Mouse (Mus musculus): ENCODE measurements around the gene Taf4. TPM values are rescaled to one million over a fixed set of nuclear protein-coding genes. Genes with fewer than 3 reads are reported as not detected.

The Taf4 gene
- polyA plus RNA-seq, 1 experiment from 2014 or later, result 3.1 TPM

DNA sequence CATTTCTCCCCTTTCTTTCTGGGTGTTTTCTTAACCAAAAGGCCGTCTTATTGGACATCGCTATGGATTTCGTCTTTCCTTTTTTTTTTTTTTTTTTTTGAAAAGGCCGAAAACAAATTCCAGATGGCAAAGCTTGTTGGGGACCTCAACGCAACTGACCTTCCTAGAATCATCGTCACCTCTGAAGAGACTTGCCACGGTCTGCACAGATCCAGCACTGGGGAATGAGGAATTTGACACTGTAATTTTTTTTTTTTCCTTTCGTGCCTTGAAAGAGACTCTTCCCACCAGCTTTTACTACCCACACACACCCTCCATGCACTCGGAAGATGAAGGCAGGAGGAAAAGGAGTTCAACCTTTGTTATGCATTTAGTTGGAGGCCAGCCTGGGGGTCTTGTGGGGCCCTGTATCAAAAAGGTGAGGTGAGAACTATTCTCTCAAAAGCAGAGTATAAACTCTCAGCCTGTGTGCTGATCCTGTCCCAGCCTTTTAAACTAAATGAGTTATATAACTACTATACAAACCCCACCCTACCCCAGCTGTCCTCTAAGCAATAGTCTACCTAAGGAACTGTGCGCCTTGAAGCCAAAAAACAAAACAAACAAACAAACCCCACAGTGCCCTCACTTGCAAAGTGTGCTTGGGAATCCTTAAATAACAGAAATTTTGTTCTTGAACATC lies 1.0 kb upstream of the Taf4 start:
- H3K9ac ChIP-seq, result peak overlapping the region; percentile 85; the same call in 1 of the 2 replicates
- H3K9me3 ChIP-seq, result no peaks in the 10 kb centered on the region
- peaks cover 21% of the 10 kb centered on the region for H3K4me1 ChIP-seq (replicated peaks)
- peak overlapping the region; percentile 93; the same call in 1 of the 2 replicates for H3K27ac ChIP-seq
- no peaks in the 10 kb centered on the region for H3K36me3 ChIP-seq
- H3K27me3 ChIP-seq (replicated peaks), result no peaks in the 10 kb centered on the region
- peak overlapping the region; percentile 90 for H3K4me3 ChIP-seq (replicated peaks)
- H3K4me2 ChIP-seq (replicated peaks), result peak overlapping the region; percentile 76
- WGBS, result 8% methylated on average over 10 of the region's 10 CpGs
- no peak for ATAC-seq

- H3K27me3 ChIP-seq (replicated peaks), result no peaks in the 10 kb centered on the region
- peaks cover 24% of the 10 kb centered on the region for H3K4me1 ChIP-seq (replicated peaks)
- H3K4me3 ChIP-seq (replicated peaks), result peak overlapping the region; percentile 90
- WGBS, result 0% methylated on average over 42 of the region's 54 CpGs
- ATAC-seq, result peak; percentile 49; the same call in 1 of the 2 replicates
- peak overlapping the region; percentile 81 for H3K9ac ChIP-seq
- H3K9me3 ChIP-seq, result no peaks in the 10 kb centered on the region
- H3K27ac ChIP-seq, result peak overlapping the region; percentile 88
- no peaks in the 10 kb centered on the region for H3K36me3 ChIP-seq
- H3K4me2 ChIP-seq (replicated peaks), result peak overlapping the region; percentile 94
These were observed 185 bp downstream of the Taf4 start for GRCm38 (mm10) chr2:179976295-179976627.

- WGBS, result 2% methylated on average over 10 of the region's 82 CpGs
- no peak for ATAC-seq
- peaks cover 24% of the 10 kb centered on the region for H3K4me1 ChIP-seq (replicated peaks)
- H3K9me3 ChIP-seq, result no peaks in the 10 kb centered on the region
- no peaks in the 10 kb centered on the region for H3K36me3 ChIP-seq
- peak overlapping the region; percentile 94 for H3K4me2 ChIP-seq (replicated peaks)
- peak overlapping the region; percentile 81 for H3K9ac ChIP-seq
- no peak overlapping the region for H3K27ac ChIP-seq
- H3K27me3 ChIP-seq (replicated peaks), result no peaks in the 10 kb centered on the region
- H3K4me3 ChIP-seq (replicated peaks), result peak overlapping the region; percentile 90
These were observed 595 bp downstream of the Taf4 start for GRCm38 (mm10) chr2:179975851-179976250.

DNA sequence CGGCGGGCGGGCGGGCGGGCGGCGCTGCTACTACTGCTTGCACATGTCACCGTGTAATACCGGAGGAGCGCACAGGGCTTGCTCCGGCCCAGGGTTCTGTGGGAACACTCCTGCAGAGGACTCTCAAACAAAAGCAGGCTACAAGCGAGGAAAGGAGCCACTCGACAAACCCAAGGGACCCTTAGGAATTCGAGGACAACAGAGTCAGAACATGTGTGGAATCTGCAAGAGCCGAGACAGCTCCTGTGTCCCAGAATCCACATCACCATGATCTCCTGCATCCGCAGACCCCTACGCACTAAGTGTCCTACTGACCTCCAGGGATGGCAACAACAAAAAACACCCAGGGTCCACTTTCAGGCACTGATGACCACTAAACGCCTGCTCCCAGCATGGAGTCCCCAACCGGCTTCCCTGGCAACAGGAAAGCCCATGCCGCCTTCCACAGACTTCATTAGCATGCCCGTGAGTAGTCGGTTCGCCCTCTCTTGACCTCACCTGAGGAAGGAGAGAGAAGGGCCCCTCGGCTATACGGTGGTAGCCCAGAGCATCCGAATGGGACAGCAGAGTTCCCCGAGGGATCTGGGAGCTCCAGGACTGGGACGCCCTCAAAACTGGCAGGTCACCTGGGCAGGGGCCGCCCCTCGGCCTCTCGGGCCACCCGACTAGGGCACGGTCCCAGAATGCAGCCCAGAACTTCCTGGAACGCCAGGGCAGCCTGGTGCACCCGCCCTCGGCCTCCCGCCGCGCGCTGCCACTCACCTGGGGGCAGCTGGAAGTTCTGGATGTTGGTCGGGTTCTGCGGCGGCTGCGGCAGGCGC lies 1.6 kb downstream of the Taf4 start:
- H3K4me1 ChIP-seq (replicated peaks), result peaks cover 24% of the 10 kb centered on the region
- H3K27me3 ChIP-seq (replicated peaks), result no peaks in the 10 kb centered on the region
- no peak overlapping the region for H3K27ac ChIP-seq
- H3K9ac ChIP-seq, result peak overlapping the region; percentile 54
- peak overlapping the region; percentile 94 for H3K4me2 ChIP-seq (replicated peaks)
- WGBS, result 5% methylated on average over 44 of the region's 45 CpGs
- H3K4me3 ChIP-seq (replicated peaks), result peak overlapping the region; percentile 90
- H3K9me3 ChIP-seq, result no peaks in the 10 kb centered on the region
- peak; percentile 13 for ATAC-seq
- H3K36me3 ChIP-seq, result no peaks in the 10 kb centered on the region

DNA sequence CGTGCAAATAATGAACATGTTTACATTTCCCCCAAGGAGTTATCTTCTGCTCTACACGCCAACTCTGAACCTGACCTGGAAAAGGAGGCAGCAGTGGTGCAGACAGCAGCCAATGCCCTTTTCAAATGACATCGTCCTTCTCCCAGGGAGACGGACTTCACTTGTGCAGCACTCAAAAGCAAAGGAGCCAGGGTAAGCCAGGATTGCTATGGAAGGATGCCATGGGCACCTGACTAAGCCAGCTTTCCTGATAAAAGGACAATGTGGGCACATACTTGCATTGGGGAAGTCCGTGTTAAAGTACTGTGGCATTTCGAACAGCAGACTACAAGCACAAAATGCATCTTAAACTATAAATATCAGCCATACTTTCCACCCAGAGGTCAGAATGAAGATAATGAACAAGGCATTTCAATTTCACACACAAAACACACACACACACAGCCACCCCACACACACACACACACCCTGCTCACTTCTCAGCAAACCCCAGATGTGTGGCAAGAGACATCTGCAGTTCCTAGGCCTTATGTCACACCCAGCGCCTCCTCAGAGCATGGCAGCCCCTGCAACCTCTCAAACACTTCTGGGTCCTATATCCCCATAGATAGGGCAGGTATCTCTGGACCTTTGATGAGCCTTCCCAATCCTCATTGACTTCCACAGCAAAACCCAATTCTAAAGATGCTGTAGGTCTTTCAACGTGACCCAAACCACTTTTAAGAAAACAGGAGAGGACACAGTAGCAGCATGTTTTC lies 2.4 kb downstream of the Taf4 start:
- Histone ChIP-seq H3K9me3 (no peaks in the 10 kb centered on the region), H3K4me1 (replicated peaks) (peaks cover 24% of the 10 kb centered on the region), H3K4me3 (replicated peaks) (peak overlapping the region; percentile 90), H3K4me2 (replicated peaks) (peak overlapping the region; percentile 94), H3K27ac (no peak overlapping the region), H3K36me3 (no peaks in the 10 kb centered on the region), H3K9ac (no peak overlapping the region), H3K27me3 (replicated peaks) (no peaks in the 10 kb centered on the region)
- 27% methylated on average over 8 of the region's 8 CpGs for WGBS
- ATAC-seq, result no peak

GRCm38 (mm10) chr2:179972406-179972805 lies 4.0 kb downstream of the Taf4 start:
- WGBS, result 53% methylated on average over 2 of the region's 2 CpGs
- no peak overlapping the region for H3K4me3 ChIP-seq (replicated peaks)

GRCm38 (mm10) chr2:179971891-179972290 lies 4.6 kb downstream of the Taf4 start:
- no peaks in the 10 kb centered on the region for H3K27me3 ChIP-seq (replicated peaks)
- no peak overlapping the region for H3K9ac ChIP-seq
- H3K4me2 ChIP-seq (replicated peaks), result no peak overlapping the region
- H3K36me3 ChIP-seq, result no peaks in the 10 kb centered on the region
- H3K4me1 ChIP-seq (replicated peaks), result peaks cover 27% of the 10 kb centered on the region
- 75% methylated on average over 2 of the region's 2 CpGs for WGBS
- no peaks in the 10 kb centered on the region for H3K9me3 ChIP-seq
- H3K4me3 ChIP-seq (replicated peaks), result no peak overlapping the region
- H3K27ac ChIP-seq, result no peak overlapping the region
- no peak for ATAC-seq

More at GRCm38 (mm10) chr2:179972406-179972805, 4.0 kb downstream of the Taf4 start:
- H3K9me3 ChIP-seq, result no peaks in the 10 kb centered on the region
- no peak for ATAC-seq
- peaks cover 24% of the 10 kb centered on the region for H3K4me1 ChIP-seq (replicated peaks)
- H3K4me2 ChIP-seq (replicated peaks), result no peak overlapping the region
- H3K36me3 ChIP-seq, result no peaks in the 10 kb centered on the region
- no peak overlapping the region for H3K27ac ChIP-seq
- no peaks in the 10 kb centered on the region for H3K27me3 ChIP-seq (replicated peaks)
- H3K9ac ChIP-seq, result no peak overlapping the region

- Histone ChIP-seq H3K9me3 (no peaks in the 10 kb centered on the region), H3K27ac (no peak overlapping the region), H3K4me2 (replicated peaks) (no peak overlapping the region), H3K4me3 (replicated peaks) (no peak overlapping the region), H3K4me1 (replicated peaks) (peaks cover 19% of the 10 kb centered on the region), H3K27me3 (replicated peaks) (no peaks in the 10 kb centered on the region), H3K36me3 (no peaks in the 10 kb centered on the region), H3K9ac (no peak overlapping the region)
- no peak for ATAC-seq
- WGBS, result 84% methylated on average over 3 of the region's 3 CpGs
These were observed 7.3 kb downstream of the Taf4 start for GRCm38 (mm10) chr2:179969137-179969536.

- H3K4me1 ChIP-seq (replicated peaks), result peaks cover 13% of the 10 kb centered on the region; the same call in 1 of the 2 replicates
- no peak overlapping the region for H3K4me2 ChIP-seq (replicated peaks)
- 62% methylated on average over 5 of the region's 5 CpGs for WGBS
These were observed 8.8 kb downstream of the Taf4 start for GRCm38 (mm10) chr2:179967633-179968032.

GRCm38 (mm10) chr2:179961420-179961819 lies 15.0 kb downstream of the Taf4 start:
- Histone ChIP-seq H3K4me1 (replicated peaks) (peaks cover 9% of the 10 kb centered on the region; the same call in 1 of the 2 replicates), H3K36me3 (no peaks in the 10 kb centered on the region), H3K27me3 (replicated peaks) (no peaks in the 10 kb centered on the region), H3K9me3 (no peaks in the 10 kb centered on the region), H3K4me2 (replicated peaks) (no peak overlapping the region), H3K9ac (no peak overlapping the region), H3K27ac (no peak overlapping the region), H3K4me3 (replicated peaks) (no peak overlapping the region)
- ATAC-seq, result no peak
- WGBS, result 83% methylated on average over 4 of the region's 4 CpGs

More at GRCm38 (mm10) chr2:179967633-179968032, 8.8 kb downstream of the Taf4 start:
- H3K36me3 ChIP-seq, result no peaks in the 10 kb centered on the region
- ATAC-seq, result no peak
- H3K9ac ChIP-seq, result no peak overlapping the region
- H3K4me3 ChIP-seq (replicated peaks), result no peak overlapping the region
- H3K27me3 ChIP-seq (replicated peaks), result no peaks in the 10 kb centered on the region
- no peaks in the 10 kb centered on the region for H3K9me3 ChIP-seq
- no peak overlapping the region for H3K27ac ChIP-seq

- WGBS, result 83% methylated on average over 6 of the region's 6 CpGs
- H3K9me3 ChIP-seq, result no peaks in the 10 kb centered on the region
- no peaks in the 10 kb centered on the region for H3K27me3 ChIP-seq (replicated peaks)
- no peak for ATAC-seq
- no peaks in the 10 kb centered on the region for H3K36me3 ChIP-seq
- H3K9ac ChIP-seq, result no peak overlapping the region
- no peak overlapping the region for H3K4me3 ChIP-seq (replicated peaks)
- H3K4me1 ChIP-seq (replicated peaks), result peaks cover 9% of the 10 kb centered on the region; the same call in 1 of the 2 replicates
- no peak overlapping the region for H3K4me2 ChIP-seq (replicated peaks)
- H3K27ac ChIP-seq, result no peak overlapping the region
These were observed 16.1 kb downstream of the Taf4 start for GRCm38 (mm10) chr2:179960327-179960726.

DNA sequence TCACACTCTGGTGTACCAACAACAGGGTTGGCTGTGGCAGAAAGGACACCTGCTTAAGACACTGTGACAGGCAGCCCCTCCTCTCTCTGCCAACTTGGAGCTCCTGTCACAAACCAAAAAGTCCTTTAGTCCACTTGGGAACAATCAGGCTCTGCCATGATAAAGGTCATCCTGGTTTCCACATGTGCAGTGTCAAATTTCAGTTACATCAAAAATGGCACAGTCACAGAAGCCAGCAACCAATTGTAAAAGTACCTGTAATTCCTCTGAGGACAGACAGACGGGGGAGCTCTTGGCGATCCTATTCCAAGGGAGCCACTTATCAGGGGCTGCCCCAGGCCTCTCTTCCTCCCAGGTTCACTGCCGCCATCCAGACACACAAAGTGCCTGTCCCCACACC lies 17.1 kb downstream of the Taf4 start:
- Histone ChIP-seq H3K4me1 (replicated peaks) (peaks cover 8% of the 10 kb centered on the region; the same call in 1 of the 2 replicates), H3K9me3 (no peaks in the 10 kb centered on the region), H3K36me3 (no peaks in the 10 kb centered on the region), H3K4me3 (replicated peaks) (no peak overlapping the region), H3K27ac (no peak overlapping the region), H3K27me3 (replicated peaks) (no peaks in the 10 kb centered on the region), H3K4me2 (replicated peaks) (no peak overlapping the region), H3K9ac (no peak overlapping the region)
- no peak for ATAC-seq
- WGBS, result 30% methylated on average over 3 of the region's 3 CpGs
